Mouse (Mus musculus) hindbrain, embryonic 10.5 days (tissue): ENCODE measurements around the gene Slc4a3. TPM values are rescaled to one million over a fixed set of nuclear protein-coding genes. Genes with fewer than 3 reads are reported as not detected.

Experiments used
- DNase-seq: peaks from one replicate; pipeline ENCODE4 v3.0.0-alpha.2; 2017; ENCODE audit warnings: low spot score
- H3K27ac ChIP-seq: fragments of 300-500 bp; sonication (generic); 2 replicates; pipeline ENCODE4 v1.5.1; 2016; ENCODE audit warnings: mild to moderate bottlenecking, moderate library complexity
- H3K27me3 ChIP-seq: fragments of 300-500 bp; sonication (generic); 2 replicates; pipeline ENCODE4 v1.6.1; 2016; ENCODE audit warnings: mild to moderate bottlenecking; ENCODE audit not compliant: poor library complexity, insufficient read depth, severe bottlenecking
- H3K36me3 ChIP-seq: fragments of 300-500 bp; sonication (generic); 2 replicates; pipeline ENCODE4 v1.6.1; 2016; ENCODE audit warnings: mild to moderate bottlenecking, moderate library complexity
- H3K4me1 ChIP-seq: fragments of 300-500 bp; sonication (generic); replicated peaks from 2 replicates; pipeline ENCODE4 v1.6.1; 2016; ENCODE audit warnings: mild to moderate bottlenecking
- H3K4me3 ChIP-seq: fragments of 300-500 bp; sonication (generic); 2 replicates; pipeline ENCODE4 v1.5.1; 2016; ENCODE audit warnings: mild to moderate bottlenecking, moderate library complexity
- H3K9me3 ChIP-seq: fragments of 300-500 bp; sonication (generic); 2 replicates; pipeline ENCODE4 v1.6.1; 2016; ENCODE audit warnings: mild to moderate bottlenecking, moderate library complexity
- WGBS: fragments of 180-500 bp; shearing (Covaris S2); methylation state at CpG from one replicate; pipeline ENCODE4 v1.1.7; 2016; 5-methylcytosine and 5-hydroxymethylcytosine counted together
- polyA plus RNA-seq: library from polyadenylated mRNA; unstranded; fragments of >200 nt; fragmentation: Nextera tagmentation; extraction: Ambion mirVana; gene quantifications from 2 replicates; pipeline ENCODE4 v1.2.1, GENCODE M21; 2016

Slc4a3 gene
- polyA plus RNA-seq, 1 experiment from 2014 or later = 19.8 TPM

- WGBS = 74% methylated on average over 5 of the region's 5 CpGs
- H3K4me1 ChIP-seq = peaks cover 59% of the 10 kb centered on the region
Measured at GRCm38 (mm10) chr1:75510154-75510553, 35.9 kb upstream of the Slc4a3 start.

GRCm38 (mm10) chr1:75511437-75512210 lies 34.4 kb upstream of the Slc4a3 start:
- peaks cover 44% of the 10 kb centered on the region for H3K4me1 ChIP-seq
- 50% methylated on average over 4 of the region's 4 CpGs for WGBS
- H3K4me3 ChIP-seq = no peak overlapping the region
- no peaks in the 10 kb centered on the region for H3K36me3 ChIP-seq
- H3K27ac ChIP-seq = peak overlapping the region; percentile 19
- H3K27me3 ChIP-seq = peaks cover 43% of the 10 kb centered on the region
- DNase-seq = peak; percentile 30
- no peaks in the 10 kb centered on the region for H3K9me3 ChIP-seq

More at GRCm38 (mm10) chr1:75510154-75510553, 35.9 kb upstream of the Slc4a3 start:
- Histone ChIP-seq H3K27ac (no peak overlapping the region), H3K4me3 (no peak overlapping the region), H3K9me3 (no peaks in the 10 kb centered on the region), H3K27me3 (peaks cover 57% of the 10 kb centered on the region), H3K36me3 (no peaks in the 10 kb centered on the region)
- no peak for DNase-seq

GRCm38 (mm10) chr1:75512550-75512949 lies 33.5 kb upstream of the Slc4a3 start:
- no peak overlapping the region for H3K27ac ChIP-seq
- H3K9me3 ChIP-seq = no peaks in the 10 kb centered on the region
- H3K4me3 ChIP-seq = no peak overlapping the region
- peaks cover 33% of the 10 kb centered on the region for H3K27me3 ChIP-seq
- DNase-seq = no peak
- peaks cover 35% of the 10 kb centered on the region for H3K4me1 ChIP-seq
- 95% methylated on average over 3 of the region's 3 CpGs for WGBS
- no peaks in the 10 kb centered on the region for H3K36me3 ChIP-seq

- Histone ChIP-seq H3K4me3 (no peak overlapping the region), H3K9me3 (no peaks in the 10 kb centered on the region), H3K36me3 (no peaks in the 10 kb centered on the region), H3K4me1 (peaks cover 5% of the 10 kb centered on the region), H3K27me3 (no peaks in the 10 kb centered on the region), H3K27ac (no peak overlapping the region)
- 85% methylated on average over 15 of the region's 15 CpGs for WGBS
- DNase-seq = no peak
Measured at GRCm38 (mm10) chr1:75516703-75517380, 29.2 kb upstream of the Slc4a3 start.

GRCm38 (mm10) chr1:75517984-75518383 lies 28.1 kb upstream of the Slc4a3 start:
- Histone ChIP-seq H3K36me3 (no peaks in the 10 kb centered on the region), H3K9me3 (no peaks in the 10 kb centered on the region), H3K27ac (no peak overlapping the region), H3K4me1 (peaks cover 12% of the 10 kb centered on the region), H3K4me3 (no peak overlapping the region), H3K27me3 (no peaks in the 10 kb centered on the region)
- WGBS = 46% methylated on average over 4 of the region's 4 CpGs
- no peak for DNase-seq

- no peak for DNase-seq
- Histone ChIP-seq H3K4me3 (no peak overlapping the region), H3K9me3 (no peaks in the 10 kb centered on the region), H3K27ac (no peak overlapping the region; the same call in 1 of the 2 replicates), H3K4me1 (peaks cover 12% of the 10 kb centered on the region), H3K27me3 (no peaks in the 10 kb centered on the region), H3K36me3 (no peaks in the 10 kb centered on the region)
- 87% methylated on average over 4 of the region's 4 CpGs for WGBS
Measured at GRCm38 (mm10) chr1:75518427-75518826, 27.6 kb upstream of the Slc4a3 start.

- H3K4me1 ChIP-seq = peaks cover 12% of the 10 kb centered on the region
- no peak overlapping the region for H3K27ac ChIP-seq
- DNase-seq = no peak
- H3K27me3 ChIP-seq = no peaks in the 10 kb centered on the region
- WGBS = 89% methylated on average over 5 of the region's 5 CpGs
- no peaks in the 10 kb centered on the region for H3K9me3 ChIP-seq
- H3K36me3 ChIP-seq = peaks cover under 1% of the 10 kb centered on the region; the same call in 1 of the 2 replicates
- no peak overlapping the region for H3K4me3 ChIP-seq
Measured at GRCm38 (mm10) chr1:75519576-75519975, 26.5 kb upstream of the Slc4a3 start.

GRCm38 (mm10) chr1:75521321-75522031 lies 24.6 kb upstream of the Slc4a3 start, which contains the start of gene Stk11ip:
Gene Stk11ip, plus strand, starts transcription at chr1:75521529.
- Histone ChIP-seq H3K36me3 (peaks cover 18% of the 10 kb centered on the region), H3K4me3 (peak within 1 kb of the TSS; percentile 77), H3K9me3 (no peaks in the 10 kb centered on the region), H3K27me3 (no peaks in the 10 kb centered on the region), H3K27ac (peak within 1 kb of the TSS; percentile 88), H3K4me1 (peaks cover 12% of the 10 kb centered on the region)
- under 1% methylated on average over 46 of the region's 46 CpGs for WGBS
- DNase-seq = peak; percentile 96

- 92% methylated on average over 7 of the region's 7 CpGs for WGBS
- Histone ChIP-seq H3K4me1 (peaks cover 12% of the 10 kb centered on the region), H3K9me3 (no peaks in the 10 kb centered on the region), H3K4me3 (no peak overlapping the region), H3K27ac (no peak overlapping the region), H3K27me3 (no peaks in the 10 kb centered on the region), H3K36me3 (peaks cover 50% of the 10 kb centered on the region)
- no peak for DNase-seq
Measured at GRCm38 (mm10) chr1:75524679-75525078, 21.4 kb upstream of the Slc4a3 start.

GRCm38 (mm10) chr1:75530546-75530945 lies 15.5 kb upstream of the Slc4a3 start:
- Histone ChIP-seq H3K36me3 (peaks cover 98% of the 10 kb centered on the region), H3K4me3 (no peak overlapping the region), H3K27me3 (no peaks in the 10 kb centered on the region), H3K27ac (no peak overlapping the region), H3K4me1 (no peaks in the 10 kb centered on the region), H3K9me3 (no peaks in the 10 kb centered on the region)
- DNase-seq = no peak
- 81% methylated on average over 4 of the region's 4 CpGs for WGBS

GRCm38 (mm10) chr1:75532280-75533172 lies 13.5 kb upstream of the Slc4a3 start:
- Histone ChIP-seq H3K27me3 (no peaks in the 10 kb centered on the region), H3K27ac (no peak overlapping the region), H3K4me3 (no peak overlapping the region), H3K36me3 (peaks cover 95% of the 10 kb centered on the region), H3K4me1 (no peaks in the 10 kb centered on the region), H3K9me3 (no peaks in the 10 kb centered on the region)
- DNase-seq = no peak
- WGBS = 90% methylated on average over 19 of the region's 19 CpGs
